In the genomic region with DNA sequence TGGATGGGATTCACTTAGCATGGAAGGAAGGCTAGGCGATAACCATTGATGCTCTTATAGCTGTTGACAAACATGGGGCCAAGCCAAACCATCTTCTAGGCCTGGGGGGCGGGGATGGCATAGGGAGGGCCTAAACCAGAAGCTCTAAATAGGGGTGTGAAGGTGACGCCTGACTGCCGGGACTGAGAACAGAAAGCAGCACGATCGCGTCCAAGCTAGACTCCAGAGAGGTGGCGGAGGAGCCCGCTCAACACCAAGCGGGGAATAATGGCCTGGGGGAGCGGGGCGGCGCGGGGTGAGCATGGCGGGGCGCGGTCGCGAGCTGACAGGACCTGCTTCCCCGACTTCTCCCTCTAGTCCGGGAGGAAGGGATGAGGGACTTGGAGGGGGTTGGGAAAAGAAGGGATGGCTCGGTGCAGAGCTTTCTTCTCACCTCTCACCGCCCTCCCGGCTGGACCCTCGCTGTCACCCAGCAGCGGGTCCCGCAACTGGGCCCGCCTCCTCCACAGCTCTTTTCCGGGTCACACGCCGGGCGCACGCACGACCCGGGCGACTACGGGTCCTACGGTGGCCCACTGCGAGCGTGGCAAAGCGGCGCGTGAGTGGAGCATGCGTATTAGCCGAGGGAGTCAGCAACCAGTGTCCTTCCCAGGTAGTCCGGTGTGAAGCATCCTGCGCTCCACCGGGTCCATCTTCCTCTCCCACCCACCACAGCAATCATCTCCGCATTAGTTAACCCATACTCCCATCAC, we compare ENCODE assay signal across 8 mouse cellular contexts. TPM values are rescaled to one million over a fixed set of nuclear protein-coding genes. Genes with fewer than 3 reads are reported as not detected.
DNase-seq lines count a peak whose midpoint lies in the region; ATAC-seq lines count a peak whose summit lies in the region.

A gene (minus strand): TSS at position 576 of the 752 bp plus-strand sequence.

- WGBS in hindbrain, embryonic 13.5 days: 2% methylated on average over 49 of the region's 49 CpGs

- peaks cover 50% of the 10 kb centered on the region for H3K36me3 ChIP-seq in hindbrain, embryonic 13.5 days

- no peaks in the 10 kb centered on the region for H3K9me3 ChIP-seq in hindbrain, embryonic 13.5 days

- H3K27ac ChIP-seq in hindbrain, embryonic 13.5 days: peak within 1 kb of the TSS; percentile 62

- ATAC-seq in hindbrain, embryonic 13.5 days (ENCODE audit: low FRiP score): peak; percentile 89

- peak; percentile 63 for DNase-seq in T-cell, adult 2 months (ENCODE audit: low spot score)
- DNase-seq in cerebellum, postnatal 25 days: peak; percentile 94 to 96
- peak; percentile 78 for DNase-seq in gastrocnemius, adult 18-20 months (ENCODE audit: low spot score)
- peak; percentile 78 to 90 for DNase-seq in layer of hippocampus, postnatal 14 days (ENCODE audit: low spot score in 2 of 2)
- DNase-seq in lung, postnatal 10 days: peak; percentile 77
- peak; percentile 56 for DNase-seq in ovary, postnatal 14 days (ENCODE audit: low spot score)
- peak; percentile 62 for DNase-seq in thymus, postnatal 4 days

- peak within 1 kb of the TSS; percentile 78 for H3K4me2 ChIP-seq in hindbrain, embryonic 13.5 days

- H3K4me3 ChIP-seq in hindbrain, embryonic 13.5 days: peak within 1 kb of the TSS; percentile 79

- H3K27me3 ChIP-seq in hindbrain, embryonic 13.5 days: peaks cover 23% of the 10 kb centered on the region

- peak within 1 kb of the TSS; percentile 92 for H3K9ac ChIP-seq in hindbrain, embryonic 13.5 days

- peaks cover 27% of the 10 kb centered on the region for H3K4me1 ChIP-seq in hindbrain, embryonic 13.5 days (replicated peaks)

RNA-seq across cellular contexts. Expression of the gene that starts here (rescaled TPM):
- 10 to 100 TPM; 13.6 to 14.4 TPM for total RNA-seq in gastrocnemius, adult 18-20 months (2021)
- 17.1 and 21.6 TPM in 2 replicates for polyA plus RNA-seq in hindbrain, embryonic 13.5 days (2015; fragmentation: Nextera tagmentation; extraction: Ambion mirVana)
- total RNA-seq in layer of hippocampus, postnatal 14 days (2021): 10 to 100 TPM; 42.7 to 43.9 TPM

Comparison
In these comparisons a context has a peak if more than half of its experiments do, and no peak if none do; other contexts are left out.
1. Peak in every context shown above with its lines: DNase-seq, ATAC-seq, H3K4me3 ChIP-seq and H3K27ac ChIP-seq.